ENCODE assay signal across 24 mouse cellular contexts in genomic region chr3:134222593-134222992, GRCm38 (mm10). TPM values are rescaled to one million over a fixed set of nuclear protein-coding genes. Genes with fewer than 3 reads are reported as not detected.
DNase-seq lines count a peak whose midpoint lies in the region; ATAC-seq and TF ChIP-seq lines count a peak whose summit lies in the region.
"Had no signal": no experiment of that assay in that cellular context is flagged by ENCODE, and none has a peak within 500 bp of the region (broad histone marks: within the 10 kb centered on the region; RNA-seq: fewer than 3 reads in every experiment).

No protein-coding gene starts in this region.

- H3K4me2 ChIP-seq in CH12.LX (ENCODE audit: insufficient read depth, low read depth, poor library complexity, severe bottlenecking) = 0 out of 2 replicates have a peak overlapping the region, but pooled peaks have one; percentile 15
- H3K4me2 ChIP-seq in kidney, embryonic 16.5 days (replicated peaks; ENCODE audit: low read depth, low read length) = no peak overlapping the region

- H3K4me1 ChIP-seq in CH12.LX (ENCODE audit: control insufficient read depth in 1 of 2, insufficient read depth in 2 of 2) (no peaks in the 10 kb centered on the region), MEL (ENCODE audit: control insufficient read depth in 1 of 2, insufficient read depth in 2 of 2, low read length in 2 of 2) (peaks cover 6 to 18% of the 10 kb centered on the region in 2 experiments)
- H3K4me1 ChIP-seq in kidney, embryonic 16.5 days (ENCODE audit: insufficient read depth, low read length) = no peaks in the 10 kb centered on the region

- no peaks in the 10 kb centered on the region for H3K27me3 ChIP-seq in CH12.LX (replicated peaks)
- no peaks in the 10 kb centered on the region for H3K27me3 ChIP-seq in MEL (ENCODE audit: control insufficient read depth in 1 of 2, insufficient read depth in 2 of 2, low read length in 2 of 2)
- no peaks in the 10 kb centered on the region for H3K27me3 ChIP-seq in kidney, embryonic 16.5 days (ENCODE audit: insufficient read depth, low read length)
- H3K27me3 ChIP-seq: Patski had no signal

- TF ChIP-seq EP300 in CH12.LX (IDR thresholded peaks at IDR 0.05; ENCODE audit: low read length) = no peak
- TF ChIP-seq EP300 in MEL (IDR thresholded peaks at IDR 0.05; ENCODE audit: low read depth in 1 of 2, low read length in 2 of 2) = peak; percentile 48 to 59

- 50% methylated on average over 1 of the region's 1 CpGs for WGBS in kidney, embryonic 16.5 days

- H3K4me3 ChIP-seq in CH12.LX (replicated peaks in 1 of 3; ENCODE audit: low read depth in 2 of 3, low read length in 2 of 3, poor library complexity in 1 of 3) (no peak overlapping the region), MEL (ENCODE audit: control insufficient read depth in 1 of 2, insufficient read depth in 1 of 2, low read depth in 2 of 2, low read length in 2 of 2) (no peak overlapping the region)
- H3K4me3 ChIP-seq in kidney, embryonic 16.5 days (ENCODE audit: low read length) = no peak overlapping the region

- H3K79me2 ChIP-seq in CH12.LX (replicated peaks; ENCODE audit: control insufficient read depth, extremely low read depth, insufficient read depth, poor library complexity, severe bottlenecking) = no peaks in the 10 kb centered on the region
- no peaks in the 10 kb centered on the region for H3K79me2 ChIP-seq in MEL (ENCODE audit: control insufficient read depth, insufficient read depth, low read length, poor library complexity)

- peak; percentile 17 for DNase-seq in heart, adult 11 months
- DNase-seq in heart, postnatal 14 days = no peak
- DNase-seq in CH12.LX (ENCODE audit: extremely low read depth) = no peak
- DNase-seq in MEL (ENCODE audit: low read depth, low spot score) = no peak
- DNase-seq in MEL-GATA-1-ER (ENCODE audit: extremely low read depth, low read depth) = peak; percentile 24
- no peak for DNase-seq in kidney, adult 11 months
- DNase-seq in lung, adult 18-20 months = no peak
- DNase-seq: adrenal gland, adult 2 months; adrenal gland, adult 8-10 months; adrenal gland, postnatal 10 days; adrenal gland, postnatal 14 days; adrenal gland, postnatal 25 days; adrenal gland, postnatal 36 days; B cell, adult 2 months; cerebellum, adult 11 months; cerebellum, adult 11-12 months; cerebellum, adult 18-20 months; cerebellum, adult 2 months; cerebellum, adult 8-10 months had no signal

- H3K9ac ChIP-seq in CH12.LX (ENCODE audit: insufficient read depth, low read depth) (no peak overlapping the region), MEL (ENCODE audit: control insufficient read depth, low read depth, low read length, poor library complexity, severe bottlenecking) (no peak overlapping the region)
- H3K9ac ChIP-seq in kidney, embryonic 16.5 days (replicated peaks; ENCODE audit: low read length) = no peak overlapping the region

- in situ Hi-C loops in CH12.LX (cut with MboI; ENCODE audit: low pct_ligation_motif_present, low pct_unique_long_range_greater_than_20kb, low sequenced_read_pairs) = no loop called here

- TF ChIP-seq CTCF in CH12.LX (conservative IDR thresholded peaks at IDR 0.05 in 1 of 2, IDR thresholded peaks at IDR 0.05 in 1 of 2; ENCODE audit: low read depth in 2 of 2, low read length in 2 of 2) (no peak), MEL (IDR thresholded peaks at IDR 0.05 in 2 of 3, conservative IDR thresholded peaks at IDR 0.05 in 1 of 3; ENCODE audit: control insufficient read depth in 1 of 3, insufficient read depth in 1 of 3, low read depth in 2 of 3, low read length in 3 of 3, poor library complexity in 1 of 3, severe bottlenecking in 1 of 3) (no peak)

- no peak for ATAC-seq in kidney, embryonic 16.5 days (ENCODE audit: low FRiP score, low TSS enrichment)
- ATAC-seq: activated CD4-positive, CD25-positive, alpha-beta regulatory T cell, adult 4 months; CD4-positive, CD25-positive, alpha-beta regulatory T cell, adult 4 months; Patski had no signal

- H3K36me3 ChIP-seq in CH12.LX (replicated peaks in 1 of 2; ENCODE audit: control insufficient read depth in 1 of 2, insufficient read depth in 1 of 2, low read length in 1 of 2) = no peaks in the 10 kb centered on the region
- H3K36me3 ChIP-seq in MEL (ENCODE audit: control insufficient read depth in 1 of 2, insufficient read depth in 2 of 2, low read length in 2 of 2) = peaks cover 0 to 31% of the 10 kb centered on the region in 2 experiments; a peak in 2 of 4 replicates
- no peaks in the 10 kb centered on the region for H3K36me3 ChIP-seq in kidney, embryonic 16.5 days (ENCODE audit: insufficient read depth, low read length)
- H3K36me3 ChIP-seq: G1E had no signal

- intact Hi-C loops in heart, postnatal 14 days (cut with DNase I) = no loop called here

- H3K27ac ChIP-seq in CH12.LX (ENCODE audit: insufficient read depth, low read depth) = no peak overlapping the region
- no peak overlapping the region for H3K27ac ChIP-seq in MEL (ENCODE audit: control insufficient read depth, low read depth, low read length)
- H3K27ac ChIP-seq in kidney, embryonic 16.5 days (ENCODE audit: low read length) = no peak overlapping the region

- no peaks in the 10 kb centered on the region for H3K9me3 ChIP-seq in CH12.LX (replicated peaks; ENCODE audit: low read length)
- H3K9me3 ChIP-seq in MEL (replicated peaks; ENCODE audit: insufficient read depth, low read length) = no peaks in the 10 kb centered on the region
- no peaks in the 10 kb centered on the region for H3K9me3 ChIP-seq in kidney, embryonic 16.5 days (ENCODE audit: low read length)

- dilution Hi-C loops in CH12.LX (cut with MboI; ENCODE audit: extremely low pct_ligation_motif_present, extremely low pct_unique_long_range_greater_than_20kb, low sequenced_read_pairs) = no loop called here

- TF ChIP-seq RAD21 in CH12.LX (IDR thresholded peaks at IDR 0.05; ENCODE audit: low read depth, low read length) (no peak), MEL (IDR thresholded peaks at IDR 0.05; ENCODE audit: low read depth, low read length) (no peak)

- TF ChIP-seq POLR2A in CH12.LX (IDR thresholded peaks at IDR 0.05; ENCODE audit: low read depth, low read length) (no peak), MEL (IDR thresholded peaks at IDR 0.05; ENCODE audit: control insufficient read depth in 1 of 2, insufficient read depth in 1 of 2, low read depth in 1 of 2, low read length in 2 of 2, poor library complexity in 1 of 2) (no peak)

TF ChIP-seq in CH12.LX, 34 proteins besides CTCF, POLR2A, EP300 and RAD21:
- no peak for TF ChIP-seq ZNF384 (IDR thresholded peaks at IDR 0.05; ENCODE audit: low read depth, low read length)
- TF ChIP-seq E2F4 (IDR thresholded peaks at IDR 0.05; ENCODE audit: insufficient replicate concordance, low read depth, low read length) = no peak
- TF ChIP-seq ELF1 (IDR thresholded peaks at IDR 0.05; ENCODE audit: low read depth, low read length) = no peak
- no peak for TF ChIP-seq UBTF (IDR thresholded peaks at IDR 0.05; ENCODE audit: low read depth, low read length)
- no peak for TF ChIP-seq RCOR1 (conservative IDR thresholded peaks at IDR 0.05; ENCODE audit: low read depth, low read length)
- no peak for TF ChIP-seq JUN (IDR thresholded peaks at IDR 0.05; ENCODE audit: insufficient read depth, low read depth, low read length)
- TF ChIP-seq MAZ (IDR thresholded peaks at IDR 0.05; ENCODE audit: low read depth, low read length) = no peak
- no peak for TF ChIP-seq POLR2AphosphoS2 (IDR thresholded peaks at IDR 0.05; ENCODE audit: low read depth, low read length)
- no peak for TF ChIP-seq USF2 (conservative IDR thresholded peaks at IDR 0.05; ENCODE audit: low read depth, low read length)
- TF ChIP-seq SMC3 (IDR thresholded peaks at IDR 0.05; ENCODE audit: low read depth, low read length) = no peak
- no peak for TF ChIP-seq PAX5 (IDR thresholded peaks at IDR 0.05; ENCODE audit: low read length)
- no peak for TF ChIP-seq CHD2 (IDR thresholded peaks at IDR 0.05; ENCODE audit: low read length)
- no peak for TF ChIP-seq MXI1 (IDR thresholded peaks at IDR 0.05; ENCODE audit: low read depth, low read length)
- no peak for TF ChIP-seq NRF1 (IDR thresholded peaks at IDR 0.05; ENCODE audit: low read depth, low read length)

TF ChIP-seq in MEL, 35 proteins besides CTCF, POLR2A, EP300 and RAD21 (continues in another document):
- TF ChIP-seq SIN3A (IDR thresholded peaks at IDR 0.05; ENCODE audit: low read length) (no peak), USF2 (IDR thresholded peaks at IDR 0.05; ENCODE audit: borderline replicate concordance in 1 of 2, insufficient read depth in 1 of 2, low read depth in 1 of 2, low read length in 2 of 2) (no peak), GATA1 (IDR thresholded peaks at IDR 0.05; ENCODE audit: low read depth, low read length) (peak; percentile 69), MAZ (IDR thresholded peaks at IDR 0.05; ENCODE audit: low read depth, low read length) (no peak), KAT2A (conservative IDR thresholded peaks at IDR 0.05; ENCODE audit: low read depth, low read length) (no peak), ZC3H11A (IDR thresholded peaks at IDR 0.05; ENCODE audit: low read depth, low read length) (no peak), ZMIZ1 (IDR thresholded peaks at IDR 0.05; ENCODE audit: low read depth, low read length) (no peak), ETS1 (IDR thresholded peaks at IDR 0.05; ENCODE audit: low read depth, low read length) (0 out of 2 replicates have a peak, but pooled peaks have one; percentile 24), MYC (IDR thresholded peaks at IDR 0.05; ENCODE audit: low read depth, low read length) (no peak), MEF2A (IDR thresholded peaks at IDR 0.05; ENCODE audit: extremely low read depth, insufficient replicate concordance, low read depth, low read length, poor library complexity, severe bottlenecking) (no peak), JUND (IDR thresholded peaks at IDR 0.05; ENCODE audit: low read depth, low read length) (no peak), NELFE (IDR thresholded peaks at IDR 0.05; ENCODE audit: low read depth, low read length) (no peak), MAFK (IDR thresholded peaks at IDR 0.05; ENCODE audit: borderline replicate concordance, low read depth, low read length) (no peak), TCF12 (IDR thresholded peaks at IDR 0.05; ENCODE audit: low read depth, low read length) (peak; percentile 43; the same call in 1 of the 2 replicates), HCFC1 (IDR thresholded peaks at IDR 0.05; ENCODE audit: low read depth, low read length) (no peak), TAL1 (IDR thresholded peaks at IDR 0.05; ENCODE audit: low read length) (no peak), POLR2AphosphoS5 (IDR thresholded peaks at IDR 0.05; ENCODE audit: borderline replicate concordance, low read depth, low read length) (no peak), CHD2 (IDR thresholded peaks at IDR 0.05; ENCODE audit: low read length) (no peak)

RNA-seq across cellular contexts. Expression of gene Cxxc4, which starts 13.7 kb away (rescaled TPM):
- total RNA-seq in heart, postnatal 14 days (2021) = 1 to 10 TPM; 2.4 to 3.0 TPM
- total RNA-seq in CH12.LX (2012; rRNA removed) (not detected in 2 replicates), CH12.LX (2014; rRNA removed) (0.05 and 0.12 TPM in 2 replicates), MEL (2012; rRNA removed) (not detected in 2 replicates)
- polyA plus RNA-seq in CH12.LX (2012; ENCODE audit: insufficient read length, low read depth) (0.19 TPM in 1 of 2 replicates, not detected in the other), MEL (2012; ENCODE audit: insufficient read depth in 1 of 2, insufficient read length in 2 of 2, low read depth in 1 of 2, low replicate concordance in 2 of 2, missing spikeins in 1 of 2) (not detected)
- 4.0 and 7.3 TPM in 2 replicates for polyA plus RNA-seq in kidney, embryonic 16.5 days (2015; fragmentation: Nextera tagmentation; extraction: Ambion mirVana)
- polyA plus RNA-seq: CD4-positive, CD25-positive, alpha-beta regulatory T cell, adult 4 months; G1E had no signal

Comparison
In these comparisons a context has a peak if more than half of its experiments do, and no peak if none do; other contexts are left out.
1. DNase-seq: peak in heart, adult 11 months (single experiment) and MEL-GATA-1-ER (single experiment); none in heart, postnatal 14 days (0 of 2), CH12.LX (single experiment), MEL (single experiment), kidney, adult 11 months (single experiment) and lung, adult 18-20 months (0 of 2).